Mouse (Mus musculus): ENCODE measurements at regions not wholly inside any gene's neighbourhood (a gene's known extent, or its start where the extent isn't known, plus 50 kb on each side); places are given as distances from the start of the nearest gene placed in this dataset.

DNA sequence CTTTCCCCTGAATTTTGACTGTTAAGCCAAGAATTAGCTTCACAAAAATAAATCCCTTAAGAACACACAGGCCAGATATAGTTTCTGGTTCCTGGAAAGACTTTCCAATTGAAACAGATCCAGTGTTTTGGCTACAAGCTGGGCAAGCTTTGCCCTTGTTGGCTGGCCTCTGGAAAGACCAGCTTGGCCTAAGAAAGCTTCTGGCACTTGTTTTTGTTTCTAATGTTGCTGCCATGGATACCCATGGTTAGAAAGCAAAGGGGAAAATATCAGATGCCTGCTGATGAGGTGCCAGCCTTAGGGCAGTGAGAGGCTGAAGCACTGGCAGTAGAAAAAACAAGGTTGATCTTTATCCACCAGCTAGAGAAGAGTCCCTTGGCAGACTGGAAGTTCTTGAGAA is 228.2 kb downstream of the Klhl13 start:
- peak in 1 of 2 experiments; percentile 0 for DNase-seq (ENCODE audit: low spot score in 2 of 2)

DNA sequence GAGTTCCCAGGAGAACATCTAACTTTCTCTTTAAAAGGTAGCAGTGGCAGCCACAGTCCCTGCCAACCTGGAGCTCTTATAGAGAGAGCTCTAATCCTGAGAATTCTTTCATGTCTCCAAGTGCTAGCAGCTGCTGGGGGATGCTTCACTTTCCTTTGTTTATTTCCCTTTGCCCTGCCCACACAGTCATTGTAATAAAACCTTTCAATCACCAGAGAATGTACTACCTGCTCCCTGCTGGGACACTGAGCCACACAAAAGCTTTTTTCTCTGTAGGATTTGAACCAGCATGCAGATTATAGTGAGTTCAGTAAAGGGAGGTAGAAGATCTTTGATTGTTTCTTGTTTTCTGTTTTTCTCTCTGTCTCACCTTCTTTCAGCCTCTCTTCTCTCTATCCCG is 269.0 kb downstream of the Klhl13 start:
- DNase-seq (ENCODE audit: low spot score in 2 of 2): no peak

DNA sequence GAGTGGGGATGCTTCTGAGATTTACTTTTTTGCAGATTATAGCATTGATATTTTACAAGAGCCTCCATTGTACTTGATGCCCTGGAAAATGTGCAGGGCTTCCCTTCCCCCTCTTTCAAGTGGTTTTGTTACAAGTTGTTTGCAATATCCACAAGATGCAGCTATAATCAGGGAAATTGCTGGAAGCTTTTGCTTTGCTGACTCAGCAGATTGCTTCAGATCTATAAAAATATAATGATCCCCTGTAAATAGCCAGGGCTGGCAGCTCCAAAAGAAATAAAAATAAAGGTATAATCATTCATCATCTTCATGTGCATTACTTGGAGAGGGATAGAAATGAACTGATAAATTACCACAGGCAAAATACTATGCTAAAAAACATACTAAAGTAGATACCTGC is 272.1 kb downstream of the Klhl13 start:
- no peak for DNase-seq (ENCODE audit: low spot score in 2 of 2)

DNA sequence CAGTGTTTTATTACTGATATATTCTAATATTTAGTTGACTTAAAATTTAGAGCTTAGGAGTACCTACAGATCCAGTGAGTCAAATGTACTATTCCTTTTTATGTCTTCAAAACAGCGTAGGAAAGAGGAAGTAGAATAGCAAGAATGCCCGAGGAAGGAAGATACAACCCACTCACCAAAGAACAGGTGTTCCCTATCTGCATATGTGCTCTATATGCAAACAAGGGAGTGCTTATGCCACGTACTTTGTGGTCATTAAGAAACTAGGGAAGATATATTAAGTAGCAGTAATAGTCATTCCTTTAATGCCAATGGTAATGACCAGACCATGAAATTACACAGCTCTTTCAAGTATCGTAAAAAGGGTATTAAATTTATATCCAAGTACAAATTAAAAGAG is 298.4 kb downstream of the Klhl13 start:
- DNase-seq (ENCODE audit: low spot score in 2 of 2): no peak

DNA sequence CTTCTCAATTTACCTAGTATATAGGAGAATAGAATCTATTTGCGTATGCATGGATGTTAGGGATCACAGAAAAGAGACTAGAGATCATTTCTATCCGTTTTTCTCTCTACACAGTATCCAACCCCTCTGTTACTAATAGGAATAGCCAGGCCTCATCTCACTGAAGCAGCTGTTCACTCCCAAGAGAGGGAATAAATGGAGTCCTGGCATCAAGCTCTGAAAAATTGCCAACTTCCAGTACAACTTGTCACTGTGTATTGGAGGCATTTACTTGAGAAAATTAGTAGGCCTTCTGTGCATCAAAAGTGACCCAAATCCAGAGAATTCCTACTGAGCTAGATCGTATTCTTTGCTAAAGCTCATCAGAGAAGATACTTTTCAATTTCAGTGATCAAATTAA is 337.3 kb downstream of the Klhl13 start:
- DNase-seq (ENCODE audit: low spot score in 2 of 2): no peak

DNA sequence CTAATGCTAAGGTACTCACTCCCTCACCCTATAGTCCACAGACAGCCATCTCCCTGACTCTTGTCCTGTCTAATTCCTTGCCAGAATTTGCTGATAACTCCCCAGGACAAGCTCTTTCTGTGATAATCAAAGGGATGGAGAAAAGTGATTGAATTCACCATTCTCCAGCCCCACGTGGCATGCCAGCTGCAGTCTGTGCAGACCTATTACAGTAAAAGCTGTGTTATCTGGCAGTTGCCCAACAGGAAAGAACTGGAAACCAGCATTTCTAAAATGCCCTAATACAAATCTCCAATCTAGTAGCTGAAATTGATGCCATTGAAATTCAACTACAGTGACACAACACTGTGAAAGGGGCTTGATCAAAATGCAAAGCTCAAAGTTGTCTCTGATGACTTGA is 349.3 kb downstream of the Klhl13 start:
- no peak for DNase-seq (ENCODE audit: low spot score in 2 of 2)

DNA sequence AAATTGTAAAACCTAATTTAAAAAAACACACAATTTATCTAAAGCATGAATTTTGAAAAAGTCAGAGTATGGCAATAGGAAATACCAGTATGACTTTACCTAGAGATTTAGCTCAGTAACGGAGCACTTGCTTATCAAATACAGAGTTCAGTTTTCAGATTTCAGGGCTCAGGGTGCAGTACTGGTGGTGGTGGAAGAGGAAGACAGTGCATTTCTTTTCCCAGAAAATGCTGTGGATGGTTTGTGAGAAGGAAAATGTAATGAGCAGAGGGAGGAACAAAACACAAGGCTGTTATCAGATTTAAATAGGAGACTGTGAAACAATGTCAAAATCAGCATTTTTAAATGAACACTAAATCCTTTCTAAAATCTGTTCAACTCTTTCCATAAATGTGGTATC is 349.8 kb downstream of the Klhl13 start:
- DNase-seq (ENCODE audit: low spot score in 2 of 2): no peak
